Mouse (Mus musculus): ENCODE data around the gene Snapc3.

DNA sequence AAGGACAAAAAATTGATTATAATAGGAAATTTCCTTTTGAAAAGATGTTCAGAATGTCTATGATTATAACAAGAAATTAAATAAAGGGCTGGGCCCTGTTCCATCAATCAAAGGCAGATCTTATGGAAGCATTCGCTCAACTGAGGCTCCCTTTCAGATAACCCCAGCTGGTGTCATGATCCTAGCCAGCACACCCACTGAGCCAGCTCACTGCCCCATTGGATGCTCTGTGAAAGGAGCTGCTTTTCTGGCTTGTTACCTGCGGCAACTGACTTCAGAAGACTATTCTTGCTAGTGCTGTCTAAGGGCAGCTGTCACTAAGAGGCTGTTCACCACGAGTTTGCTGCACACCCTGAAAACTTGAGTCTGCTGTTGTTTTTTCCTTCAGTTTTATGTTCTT, 25.6 kb upstream of the Snapc3 start:
- TF ChIP-seq CTCF (IDR thresholded peaks at IDR 0.05; ENCODE audit: low read depth) (no peak), EP300 (optimal IDR thresholded peaks at IDR 0.05) (no peak)

Data from stomach, postnatal 0 days (tissue).